Mouse (Mus musculus) adrenal gland, adult (tissue): ENCODE data around the gene Hivep3.

ENCODE experiments used
- DNase-seq, 2 experiments: peaks; one replicate each; pipeline ENCODE4 v3.0.0; 2022 to 2023; ENCODE audit warnings: low spot score in 1 of 2; ENCODE audit not compliant: inconsistent age in 2 of 2

The Hivep3 gene

GRCm38 (mm10) chr4:119946224-119946887 lies 212.8 kb downstream of the Hivep3 start:
- DNase-seq = no peak

GRCm38 (mm10) chr4:119947232-119948162 lies 213.9 kb downstream of the Hivep3 start:
- DNase-seq = no peak

GRCm38 (mm10) chr4:119948406-119948805 lies 214.8 kb downstream of the Hivep3 start:
- no peak for DNase-seq

GRCm38 (mm10) chr4:119948922-119949614 lies 215.5 kb downstream of the Hivep3 start:
- DNase-seq = peak; percentile 75 to 83

GRCm38 (mm10) chr4:119950181-119950580 lies 216.6 kb downstream of the Hivep3 start:
- DNase-seq = no peak

- DNase-seq = no peak
Measured at GRCm38 (mm10) chr4:119951081-119951480, 217.5 kb downstream of the Hivep3 start.

GRCm38 (mm10) chr4:119955008-119955407 lies 221.4 kb downstream of the Hivep3 start:
- DNase-seq = no peak

GRCm38 (mm10) chr4:119957970-119958369 lies 224.4 kb downstream of the Hivep3 start:
- no peak for DNase-seq

GRCm38 (mm10) chr4:119959293-119959692 lies 225.7 kb downstream of the Hivep3 start:
- no peak for DNase-seq

GRCm38 (mm10) chr4:119959873-119960272 lies 226.3 kb downstream of the Hivep3 start:
- no peak for DNase-seq

GRCm38 (mm10) chr4:119960523-119960922 lies 226.9 kb downstream of the Hivep3 start:
- no peak for DNase-seq

GRCm38 (mm10) chr4:119961164-119961563 lies 227.6 kb downstream of the Hivep3 start:
- no peak for DNase-seq

- no peak for DNase-seq
Measured at GRCm38 (mm10) chr4:119962066-119962465, 228.5 kb downstream of the Hivep3 start.

GRCm38 (mm10) chr4:119966105-119967072 lies 232.8 kb downstream of the Hivep3 start:
- peak in 1 of 2 experiments; percentile 52 for DNase-seq

GRCm38 (mm10) chr4:119967073-119967608 lies 233.6 kb downstream of the Hivep3 start:
- no peak for DNase-seq

- DNase-seq = no peak
Measured at GRCm38 (mm10) chr4:119967636-119968035, 234.1 kb downstream of the Hivep3 start.

GRCm38 (mm10) chr4:119968071-119968470 lies 234.5 kb downstream of the Hivep3 start:
- DNase-seq = peak in 1 of 2 experiments; percentile 57

GRCm38 (mm10) chr4:119968887-119969286 lies 235.3 kb downstream of the Hivep3 start:
- DNase-seq = no peak

- no peak for DNase-seq
Measured at GRCm38 (mm10) chr4:119970166-119970565, 236.6 kb downstream of the Hivep3 start.

GRCm38 (mm10) chr4:119972375-119972774 lies 238.8 kb downstream of the Hivep3 start:
- no peak for DNase-seq
